Mouse (Mus musculus) olfactory bulb, adult 2 months (tissue): Measurements from ENCODE around the gene Htr6.

Source experiments
- CTCF ChIP-seq: fragments of 200-500 bp; IDR thresholded peaks from 2 replicates; pipeline ENCODE4 v1.5.1; 2012; ENCODE audit warnings: low read depth, mild to moderate bottlenecking, low read length, moderate library complexity; ENCODE audit not compliant: insufficient read depth
- POLR2A ChIP-seq: fragments of 200-500 bp; IDR thresholded peaks from 2 replicates; pipeline ENCODE4 v1.6.1; 2012; ENCODE audit warnings: mild to moderate bottlenecking, low read depth, low read length, moderate library complexity; ENCODE audit not compliant: insufficient read depth

GRCm38 (mm10) chr4:139075041-139075711, at the start of gene Htr6:
- TF ChIP-seq CTCF: no peak
- TF ChIP-seq POLR2A: no peak
